Mouse (Mus musculus) bone marrow, adult 2 months (tissue): ENCODE results near the gene Entpd3.

Source experiments
- CTCF ChIP-seq: fragments of 200-500 bp; IDR thresholded peaks from 2 replicates; pipeline ENCODE4 v1.5.1; 2011; ENCODE audit warnings: low read length, control low read depth; ENCODE audit not compliant: control insufficient read depth, insufficient read depth
- POLR2A ChIP-seq: fragments of 200-500 bp; IDR thresholded peaks from 2 replicates; pipeline ENCODE4 v1.6.1; 2011; ENCODE audit warnings: low read depth, mild to moderate bottlenecking, control low read depth, low read length, borderline replicate concordance; ENCODE audit not compliant: control insufficient read depth

GRCm38 (mm10) chr9:120541411-120541810 is 1.8 kb downstream of the Entpd3 start:
- TF ChIP-seq CTCF = no peak
- no peak for TF ChIP-seq POLR2A
